Mouse (Mus musculus) lung, embryonic 16.5 days (tissue): Measurements from ENCODE around the gene Wars. TPM values are rescaled to one million over a fixed set of nuclear protein-coding genes. Genes with fewer than 3 reads are reported as not detected.

ENCODE experiments used
- ATAC-seq: fragments of 200-750 bp; cut with Nextera tagmentation; 2 replicates; pipeline ENCODE4 v1.8.0; 2017; ENCODE audit warnings: low read depth, mild to moderate bottlenecking, moderate library complexity
- H3K27ac ChIP-seq: fragments of 300-500 bp; sonication (generic); 2 replicates; pipeline ENCODE4 v1.5.1; 2014; ENCODE audit warnings: mild to moderate bottlenecking, control low read depth, low read length
- H3K27me3 ChIP-seq: fragments of 300-500 bp; sonication (generic); 2 replicates; pipeline ENCODE4 v1.6.1; 2014; ENCODE audit warnings: low read depth, low read length, mixed read lengths; ENCODE audit not compliant: control insufficient read depth, insufficient read depth
- H3K36me3 ChIP-seq: fragments of 300-500 bp; sonication (generic); 2 replicates; pipeline ENCODE4 v1.6.1; 2014; ENCODE audit warnings: low read length; ENCODE audit not compliant: control insufficient read depth, insufficient read depth
- H3K4me1 ChIP-seq: fragments of 300-500 bp; sonication (generic); replicated peaks from 2 replicates; pipeline ENCODE4 v1.6.1; 2014; ENCODE audit warnings: low read length, mixed read lengths; ENCODE audit not compliant: control insufficient read depth, insufficient read depth
- H3K4me2 ChIP-seq: fragments of 300-500 bp; sonication (generic); 2 replicates; pipeline ENCODE4 v1.6.1; 2014; ENCODE audit warnings: low read depth, low read length, control low read depth
- H3K4me3 ChIP-seq: fragments of 300-500 bp; sonication (generic); 2 replicates; pipeline ENCODE4 v1.5.1; 2014; ENCODE audit warnings: mild to moderate bottlenecking, low read length, control low read depth
- H3K9ac ChIP-seq: fragments of 300-500 bp; sonication (generic); 2 replicates; pipeline ENCODE4 v1.6.1; 2014; ENCODE audit warnings: low read length, control low read depth
- H3K9me3 ChIP-seq: fragments of 300-500 bp; sonication (generic); 2 replicates; pipeline ENCODE4 v1.6.1; 2016; ENCODE audit warnings: low read length; ENCODE audit not compliant: control insufficient read depth
- WGBS: fragments of 180-500 bp; shearing (Covaris S2); extraction: QIAGEN DNeasy Blood & Tissue Kit; methylation state at CpG from one replicate; pipeline ENCODE4 v1.1.7; 2014; 5-methylcytosine and 5-hydroxymethylcytosine counted together
- polyA plus RNA-seq: library from polyadenylated mRNA; unstranded; fragments of >200 nt; fragmentation: Nextera tagmentation; extraction: Ambion mirVana; gene quantifications from 2 replicates; pipeline ENCODE4 v1.2.1, GENCODE M21; 2015

Wars gene
- polyA plus RNA-seq, 1 experiment from 2014 or later, result 77.8 TPM

DNA sequence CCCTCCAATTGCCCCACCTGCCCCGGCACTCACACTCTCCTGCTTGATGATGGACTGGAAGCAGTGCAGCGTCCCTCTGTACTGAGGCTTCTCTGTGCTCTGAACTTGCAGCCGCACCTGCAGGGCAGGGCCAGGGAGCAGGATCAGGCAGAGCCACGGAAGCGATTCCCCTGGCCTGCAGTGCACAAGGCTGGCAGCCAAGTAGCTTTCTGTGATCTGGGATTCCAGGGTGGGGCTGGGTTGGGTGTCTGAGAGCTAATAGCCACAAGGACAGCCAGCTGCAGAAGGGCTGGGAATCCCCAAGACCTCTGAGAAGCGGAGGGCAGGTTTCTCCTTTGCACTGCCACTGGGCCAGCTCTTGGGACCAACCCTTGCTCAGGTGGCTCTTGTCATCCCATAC lies 66.3 kb downstream of the Wars start:
- Histone ChIP-seq H3K27me3 (no peaks in the 10 kb centered on the region), H3K4me3 (no peak overlapping the region), H3K4me2 (no peak overlapping the region), H3K27ac (no peak overlapping the region), H3K9ac (no peak overlapping the region), H3K36me3 (peaks cover 8% of the 10 kb centered on the region), H3K9me3 (no peaks in the 10 kb centered on the region), H3K4me1 (peaks cover 8% of the 10 kb centered on the region)
- no peak for ATAC-seq
- WGBS, result 88% methylated on average over 6 of the region's 6 CpGs

DNA sequence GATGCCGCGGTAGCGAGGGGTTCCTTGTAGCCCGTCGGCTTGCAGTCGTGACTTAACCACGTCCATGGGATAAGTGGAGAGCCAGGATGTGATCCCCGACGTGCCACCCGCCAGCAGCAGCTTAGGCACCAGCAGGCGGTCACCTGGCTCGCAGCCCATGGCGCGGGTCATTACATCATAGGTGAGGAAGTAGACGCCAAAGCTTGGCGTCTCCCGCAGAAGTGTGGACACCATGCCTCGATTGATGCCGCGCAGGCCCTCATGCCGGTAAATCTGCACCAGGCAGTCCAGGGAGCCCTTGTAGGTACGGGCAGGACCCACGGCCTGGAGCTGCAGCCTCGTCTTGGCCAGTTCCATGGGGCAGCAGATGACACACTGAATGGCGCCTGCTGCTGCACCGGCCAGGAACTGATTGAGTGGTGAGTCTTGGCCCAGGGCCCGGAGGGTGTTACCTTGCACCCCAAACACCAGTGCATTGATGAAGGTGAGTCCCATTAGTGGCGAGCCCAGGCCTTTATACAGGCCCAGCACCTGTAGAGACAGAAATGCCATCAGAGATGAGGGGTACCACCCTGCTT lies 66.9 kb downstream of the Wars start:
- Histone ChIP-seq H3K27ac (no peak overlapping the region), H3K4me3 (no peak overlapping the region), H3K36me3 (peaks cover 8% of the 10 kb centered on the region), H3K27me3 (no peaks in the 10 kb centered on the region), H3K4me1 (peaks cover 4% of the 10 kb centered on the region), H3K4me2 (no peak overlapping the region), H3K9me3 (no peaks in the 10 kb centered on the region), H3K9ac (no peak overlapping the region)
- ATAC-seq, result no peak
- 89% methylated on average over 28 of the region's 28 CpGs for WGBS

- peaks cover 8% of the 10 kb centered on the region for H3K36me3 ChIP-seq
- H3K9me3 ChIP-seq, result no peaks in the 10 kb centered on the region
- no peak overlapping the region for H3K27ac ChIP-seq
- no peak overlapping the region for H3K4me3 ChIP-seq
- no peak overlapping the region for H3K9ac ChIP-seq
- no peak overlapping the region for H3K4me2 ChIP-seq
- ATAC-seq, result no peak
- no peaks in the 10 kb centered on the region; the same call in 1 of the 2 replicates for H3K4me1 ChIP-seq
- no peaks in the 10 kb centered on the region for H3K27me3 ChIP-seq
- WGBS, result 93% methylated on average over 19 of the region's 19 CpGs
Measured at GRCm38 (mm10) chr12:108826282-108826957, 67.6 kb downstream of the Wars start.

- no peak overlapping the region for H3K27ac ChIP-seq
- no peaks in the 10 kb centered on the region for H3K9me3 ChIP-seq
- H3K9ac ChIP-seq, result no peak overlapping the region
- peaks cover 8% of the 10 kb centered on the region for H3K36me3 ChIP-seq
- ATAC-seq, result no peak
- no peak overlapping the region for H3K4me2 ChIP-seq
- no peak overlapping the region for H3K4me3 ChIP-seq
- no peaks in the 10 kb centered on the region for H3K27me3 ChIP-seq
- no peaks in the 10 kb centered on the region; the same call in 1 of the 2 replicates for H3K4me1 ChIP-seq
- 93% methylated on average over 13 of the region's 13 CpGs for WGBS
Measured at GRCm38 (mm10) chr12:108825561-108826224, 68.3 kb downstream of the Wars start.

- no peaks in the 10 kb centered on the region for H3K27me3 ChIP-seq
- no peak overlapping the region for H3K9ac ChIP-seq
- no peaks in the 10 kb centered on the region; the same call in 1 of the 2 replicates for H3K4me1 ChIP-seq
- no peak for ATAC-seq
- H3K36me3 ChIP-seq, result peaks cover 8% of the 10 kb centered on the region
- H3K9me3 ChIP-seq, result no peaks in the 10 kb centered on the region
- no peak overlapping the region for H3K4me3 ChIP-seq
- no peak overlapping the region for H3K27ac ChIP-seq
- 89% methylated on average over 15 of the region's 15 CpGs for WGBS
- H3K4me2 ChIP-seq, result no peak overlapping the region
Measured at GRCm38 (mm10) chr12:108824225-108824874, 69.6 kb downstream of the Wars start.

GRCm38 (mm10) chr12:108823036-108823435 lies 70.9 kb downstream of the Wars start:
- H3K36me3 ChIP-seq, result peaks cover 16% of the 10 kb centered on the region
- H3K4me1 ChIP-seq, result no peaks in the 10 kb centered on the region
- no peak overlapping the region for H3K4me3 ChIP-seq
- ATAC-seq, result no peak
- no peak overlapping the region for H3K27ac ChIP-seq
- 47% methylated on average over 8 of the region's 8 CpGs for WGBS
- no peak overlapping the region for H3K9ac ChIP-seq
- no peaks in the 10 kb centered on the region for H3K9me3 ChIP-seq
- no peak overlapping the region for H3K4me2 ChIP-seq
- no peaks in the 10 kb centered on the region for H3K27me3 ChIP-seq

DNA sequence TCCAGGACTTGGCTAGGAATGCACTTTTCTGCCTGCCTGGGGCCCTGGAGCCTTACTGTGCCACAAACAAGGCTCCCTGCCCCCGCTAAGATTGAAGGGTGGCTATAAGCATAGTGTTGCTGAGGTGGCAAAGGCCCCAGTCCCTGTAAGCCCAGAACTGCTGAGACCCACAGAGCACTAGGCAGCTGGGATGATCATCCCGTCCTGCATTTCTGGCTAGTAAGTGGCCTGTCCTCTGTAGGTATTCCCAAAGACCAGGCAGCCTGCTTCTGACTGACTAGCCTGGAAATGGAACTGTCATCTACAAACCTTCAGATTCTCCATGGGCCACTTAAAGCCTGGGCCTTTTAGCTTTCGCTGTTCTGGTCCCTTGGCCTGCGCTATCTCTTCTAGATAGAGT lies 73.5 kb downstream of the Wars start:
- Histone ChIP-seq H3K27me3 (no peaks in the 10 kb centered on the region), H3K4me2 (no peak overlapping the region), H3K36me3 (peaks cover 13% of the 10 kb centered on the region), H3K9me3 (no peaks in the 10 kb centered on the region), H3K4me1 (no peaks in the 10 kb centered on the region), H3K27ac (no peak overlapping the region), H3K4me3 (no peak overlapping the region), H3K9ac (no peak overlapping the region)
- no peak for ATAC-seq
- 87% methylated on average over 4 of the region's 4 CpGs for WGBS

- no peaks in the 10 kb centered on the region for H3K4me1 ChIP-seq
- peaks cover 22% of the 10 kb centered on the region for H3K36me3 ChIP-seq
- ATAC-seq, result no peak
- no peak overlapping the region for H3K4me2 ChIP-seq
- H3K9ac ChIP-seq, result no peak overlapping the region
- no peaks in the 10 kb centered on the region for H3K27me3 ChIP-seq
- 74% methylated on average over 11 of the region's 11 CpGs for WGBS
- no peaks in the 10 kb centered on the region for H3K9me3 ChIP-seq
- no peak overlapping the region for H3K4me3 ChIP-seq
- no peak overlapping the region for H3K27ac ChIP-seq
Measured at GRCm38 (mm10) chr12:108816569-108816968, 77.4 kb downstream of the Wars start.

DNA sequence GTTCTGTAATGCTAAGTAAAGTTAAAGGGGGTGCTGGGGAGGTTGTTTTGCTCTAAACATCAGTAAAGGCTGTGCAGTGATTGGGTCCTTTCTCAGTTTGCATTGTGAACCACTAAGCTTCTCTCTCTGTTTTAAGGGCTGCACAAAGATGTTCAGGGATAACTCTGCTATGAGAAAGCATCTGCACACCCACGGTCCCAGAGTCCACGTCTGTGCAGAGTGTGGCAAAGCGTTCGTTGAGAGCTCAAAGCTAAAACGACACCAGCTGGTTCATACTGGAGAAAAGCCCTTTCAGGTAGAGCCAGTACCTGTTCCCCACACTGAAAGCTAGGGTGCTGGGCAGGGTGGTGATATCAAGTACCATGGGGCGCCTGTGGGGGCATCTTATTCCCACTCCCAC lies 79.5 kb downstream of the Wars start:
- Histone ChIP-seq H3K4me3 (no peak overlapping the region), H3K27ac (no peak overlapping the region), H3K9ac (no peak overlapping the region), H3K36me3 (peaks cover 22% of the 10 kb centered on the region), H3K27me3 (no peaks in the 10 kb centered on the region), H3K9me3 (no peaks in the 10 kb centered on the region), H3K4me1 (no peaks in the 10 kb centered on the region), H3K4me2 (no peak overlapping the region)
- 86% methylated on average over 6 of the region's 6 CpGs for WGBS
- ATAC-seq, result no peak
